ENCODE assay signal across 9 mouse cellular contexts in genomic region chr9:103623560-103624316, GRCm38 (mm10).
DNase-seq lines count a peak whose midpoint lies in the region; ATAC-seq and TF ChIP-seq lines count a peak whose summit lies in the region.
"Had no signal": no experiment of that assay in that cellular context is flagged by ENCODE, and none has a peak within 500 bp of the region (broad histone marks: within the 10 kb centered on the region; RNA-seq: fewer than 3 reads in every experiment).

No protein-coding gene starts in this region.

- intact Hi-C loops in heart, postnatal 14 days (cut with DNase I), result loop anchor here (1.0 to 2.0 kb wide), 3 partner anchors 129 to 373 kb away; partner anchors contain the start of gene Tmem108

- H3K9ac ChIP-seq in CH12.LX (ENCODE audit: insufficient read depth, low read depth), result no peak overlapping the region
- H3K9ac ChIP-seq: hindbrain, embryonic 15.5 days had no signal

- H3K79me2 ChIP-seq in CH12.LX (replicated peaks; ENCODE audit: control insufficient read depth, extremely low read depth, insufficient read depth, poor library complexity, severe bottlenecking), result no peaks in the 10 kb centered on the region

- TF ChIP-seq CTCF in CH12.LX (conservative IDR thresholded peaks at IDR 0.05 in 1 of 2, IDR thresholded peaks at IDR 0.05 in 1 of 2; ENCODE audit: low read depth in 2 of 2, low read length in 2 of 2), result no peak

- dilution Hi-C loops in CH12.LX (cut with MboI; ENCODE audit: extremely low pct_ligation_motif_present, extremely low pct_unique_long_range_greater_than_20kb, low sequenced_read_pairs), result no loop called here

- TF ChIP-seq POLR2A in CH12.LX (IDR thresholded peaks at IDR 0.05; ENCODE audit: low read depth, low read length), result no peak

- TF ChIP-seq RAD21 in CH12.LX (IDR thresholded peaks at IDR 0.05; ENCODE audit: low read depth, low read length), result no peak

- ATAC-seq in monocyte, adult 5-6 weeks (replicated peaks; ENCODE audit: insufficient number of reproducible peaks, low FRiP score, low TSS enrichment, poor library complexity, severe bottlenecking), result no peak

- H3K27me3 ChIP-seq in heart, embryonic 10.5 days (ENCODE audit: insufficient read depth, poor library complexity, severe bottlenecking), result no peaks in the 10 kb centered on the region
- peaks cover 12% of the 10 kb centered on the region for H3K27me3 ChIP-seq in CH12.LX (replicated peaks)
- H3K27me3 ChIP-seq: hindbrain, embryonic 15.5 days had no signal

- WGBS in heart, embryonic 10.5 days, result 70% methylated on average over 19 of the region's 19 CpGs

- peak overlapping the region; percentile 74 for H3K27ac ChIP-seq in heart, embryonic 10.5 days
- H3K27ac ChIP-seq in CH12.LX (ENCODE audit: insufficient read depth, low read depth), result no peak overlapping the region
- H3K27ac ChIP-seq: hindbrain, embryonic 15.5 days had no signal

- no peak overlapping the region for H3K4me3 ChIP-seq in heart, embryonic 10.5 days
- no peak overlapping the region for H3K4me3 ChIP-seq in CH12.LX (replicated peaks in 1 of 3; ENCODE audit: low read depth in 2 of 3, low read length in 2 of 3, poor library complexity in 1 of 3)
- H3K4me3 ChIP-seq: hindbrain, embryonic 15.5 days had no signal

- no peaks in the 10 kb centered on the region for H3K9me3 ChIP-seq in heart, embryonic 10.5 days
- no peaks in the 10 kb centered on the region for H3K9me3 ChIP-seq in CH12.LX (replicated peaks; ENCODE audit: low read length)
- H3K9me3 ChIP-seq: hindbrain, embryonic 15.5 days had no signal

- peaks cover 49% of the 10 kb centered on the region for H3K4me1 ChIP-seq in heart, embryonic 10.5 days
- no peaks in the 10 kb centered on the region for H3K4me1 ChIP-seq in CH12.LX (ENCODE audit: control insufficient read depth in 1 of 2, insufficient read depth in 2 of 2)

- peaks cover 10% of the 10 kb centered on the region; the same call in 1 of the 2 replicates for H3K36me3 ChIP-seq in heart, embryonic 10.5 days
- no peaks in the 10 kb centered on the region for H3K36me3 ChIP-seq in CH12.LX (replicated peaks in 1 of 2; ENCODE audit: control insufficient read depth in 1 of 2, insufficient read depth in 1 of 2, low read length in 1 of 2)
- H3K36me3 ChIP-seq: hindbrain, embryonic 15.5 days had no signal

- no peak for TF ChIP-seq EP300 in CH12.LX (IDR thresholded peaks at IDR 0.05; ENCODE audit: low read length)

- DNase-seq in heart, embryonic 10.5 days (ENCODE audit: low spot score), result no peak
- no peak for DNase-seq in heart, postnatal 14 days
- no peak for DNase-seq in CH12.LX (ENCODE audit: extremely low read depth)
- DNase-seq in kidney, adult 18-20 months, result peak; percentile 58
- DNase-seq in left cerebral cortex, adult 9 months (ENCODE audit: low spot score in 2 of 2), result peak; percentile 15 to 72
- no peak for DNase-seq in gastrocnemius, postnatal 25 days
- no peak for DNase-seq in cerebellum, adult 18-20 months

- in situ Hi-C loops in CH12.LX (cut with MboI; ENCODE audit: low pct_ligation_motif_present, low pct_unique_long_range_greater_than_20kb, low sequenced_read_pairs), result loop anchor here (5.0 kb wide), 1 partner anchor 134 kb away; no protein-coding TSS in a partner anchor

- no peak overlapping the region for H3K4me2 ChIP-seq in CH12.LX (ENCODE audit: insufficient read depth, low read depth, poor library complexity, severe bottlenecking)
- H3K4me2 ChIP-seq: hindbrain, embryonic 15.5 days had no signal

TF ChIP-seq in CH12.LX, 34 proteins besides CTCF, POLR2A, EP300 and RAD21:
- TF ChIP-seq MYC (IDR thresholded peaks at IDR 0.05; ENCODE audit: low read depth, low read length), result no peak
- TF ChIP-seq NRF1 (IDR thresholded peaks at IDR 0.05; ENCODE audit: low read depth, low read length), result peak; percentile 39; the same call in 1 of the 2 replicates

Comparison
In these comparisons a context has a peak if more than half of its experiments do, and no peak if none do; other contexts are left out.
1. DNase-seq: peak in kidney, adult 18-20 months (single experiment) and left cerebral cortex, adult 9 months (2 of 2); none in heart, embryonic 10.5 days (single experiment), heart, postnatal 14 days (0 of 2), CH12.LX (single experiment), gastrocnemius, postnatal 25 days (single experiment) and cerebellum, adult 18-20 months (0 of 2).